Mouse (Mus musculus) heart, embryonic 11.5 days (tissue): Measurements from ENCODE around the gene Nsrp1. TPM values are rescaled to one million over a fixed set of nuclear protein-coding genes. Genes with fewer than 3 reads are reported as not detected.
A peak's percentile ranks its signal among the peaks of the same experiment; 100 is the strongest.
"Not testable (repeated sequence)": the region's sequence is repeated elsewhere in the genome, so short reads cannot be mapped to it uniquely, and the experiment has no call there.

Experiments used
- ATAC-seq: fragments of 200-750 bp; cut with Nextera tagmentation; replicated peaks from 2 replicates; pipeline ENCODE4 v1.8.0; 2017; ENCODE audit warnings: moderate library complexity; ENCODE audit not compliant: insufficient number of reproducible peaks, low FRiP score, low TSS enrichment
- H3K27ac ChIP-seq: fragments of 300-500 bp; sonication (generic); 2 replicates; pipeline ENCODE4 v1.5.1; 2014; ENCODE audit warnings: mild to moderate bottlenecking, low read depth, low read length
- H3K27me3 ChIP-seq: fragments of 300-500 bp; sonication (generic); 2 replicates; pipeline ENCODE4 v1.6.1; 2014; ENCODE audit warnings: mild to moderate bottlenecking, low read length, mixed read lengths; ENCODE audit not compliant: control insufficient read depth, insufficient read depth
- H3K36me3 ChIP-seq: fragments of 300-500 bp; sonication (generic); 2 replicates; pipeline ENCODE4 v1.6.1; 2014; ENCODE audit warnings: mild to moderate bottlenecking, low read length, moderate library complexity, mixed read lengths; ENCODE audit not compliant: control insufficient read depth, insufficient read depth
- H3K4me1 ChIP-seq: fragments of 300-500 bp; sonication (generic); 2 replicates; pipeline ENCODE4 v1.6.1; 2014; ENCODE audit warnings: low read length; ENCODE audit not compliant: control insufficient read depth, insufficient read depth
- H3K4me2 ChIP-seq: fragments of 300-500 bp; sonication (generic); 2 replicates; pipeline ENCODE4 v1.6.1; 2014; ENCODE audit warnings: mild to moderate bottlenecking, moderate library complexity
- H3K4me3 ChIP-seq: fragments of 300-500 bp; sonication (generic); 2 replicates; pipeline ENCODE4 v1.5.1; 2014; ENCODE audit warnings: low read depth, low read length
- H3K9ac ChIP-seq: fragments of 300-500 bp; sonication (generic); 2 replicates; pipeline ENCODE4 v1.6.1; 2014; ENCODE audit warnings: mild to moderate bottlenecking, low read depth, low read length, moderate library complexity
- H3K9me3 ChIP-seq: fragments of 300-500 bp; sonication (generic); replicated peaks from 2 replicates; pipeline ENCODE4 v1.6.1; 2016; ENCODE audit warnings: low read length; ENCODE audit not compliant: control insufficient read depth
- WGBS: fragments of 180-500 bp; shearing (Covaris S2); extraction: QIAGEN DNeasy Blood & Tissue Kit; methylation state at CpG from one replicate; pipeline ENCODE4 v1.1.7; 2014; ENCODE audit not compliant: insufficient replicate concordance; 5-methylcytosine and 5-hydroxymethylcytosine counted together
- polyA plus RNA-seq: library from polyadenylated mRNA; unstranded; fragments of >200 nt; fragmentation: Nextera tagmentation; extraction: Ambion mirVana; gene quantifications from 2 replicates; pipeline ENCODE4 v1.2.1, GENCODE M21; 2014

Nsrp1 gene
- polyA plus RNA-seq, 1 experiment from 2014 or later: 52.6 TPM

- H3K36me3 ChIP-seq, H3K27me3 ChIP-seq, H3K9me3 ChIP-seq, H3K4me1 ChIP-seq, ATAC-seq, H3K27ac ChIP-seq: not testable (repeated sequence)
- peak overlapping the region; percentile 94 for H3K4me3 ChIP-seq
- 68% methylated on average over 4 of the region's 4 CpGs for WGBS
- peak overlapping the region; percentile 91 for H3K4me2 ChIP-seq
- H3K9ac ChIP-seq: peak overlapping the region; percentile 92
Measured at GRCm38 (mm10) chr11:77077331-77077730, 904 bp downstream of the Nsrp1 start.

GRCm38 (mm10) chr11:77070721-77071120 is 7.5 kb downstream of the Nsrp1 start:
- H3K4me1 ChIP-seq: 0 out of 2 replicates have a peak, but pooled peaks cover 4% of the 10 kb centered on the region
- peaks cover 6% of the 10 kb centered on the region; the same call in 1 of the 2 replicates for H3K36me3 ChIP-seq
- no peak for ATAC-seq
- no peak overlapping the region for H3K9ac ChIP-seq
- no peaks in the 10 kb centered on the region for H3K9me3 ChIP-seq
- H3K4me3 ChIP-seq: no peak overlapping the region
- H3K4me2 ChIP-seq: no peak overlapping the region
- H3K27ac ChIP-seq: no peak overlapping the region
- no peaks in the 10 kb centered on the region for H3K27me3 ChIP-seq
- WGBS: 78% methylated on average over 4 of the region's 4 CpGs

GRCm38 (mm10) chr11:77068825-77069224 is 9.4 kb downstream of the Nsrp1 start:
- no peak for ATAC-seq
- peaks cover 7% of the 10 kb centered on the region; the same call in 1 of the 2 replicates for H3K4me1 ChIP-seq
- no peaks in the 10 kb centered on the region for H3K27me3 ChIP-seq
- no peaks in the 10 kb centered on the region for H3K9me3 ChIP-seq
- 0 out of 2 replicates have a peak, but pooled peaks cover 6% of the 10 kb centered on the region for H3K36me3 ChIP-seq
- no peak overlapping the region for H3K4me2 ChIP-seq
- H3K4me3 ChIP-seq: no peak overlapping the region
- no peak overlapping the region for H3K9ac ChIP-seq
- 75% methylated on average over 4 of the region's 4 CpGs for WGBS
- H3K27ac ChIP-seq: no peak overlapping the region

GRCm38 (mm10) chr11:77063406-77063805 is 14.8 kb downstream of the Nsrp1 start:
- no peaks in the 10 kb centered on the region for H3K36me3 ChIP-seq
- H3K9ac ChIP-seq: no peak overlapping the region
- H3K4me1 ChIP-seq: peaks cover 4% of the 10 kb centered on the region; the same call in 1 of the 2 replicates
- no peaks in the 10 kb centered on the region for H3K27me3 ChIP-seq
- 93% methylated on average over 2 of the region's 2 CpGs for WGBS
- H3K4me2 ChIP-seq: no peak overlapping the region
- no peak overlapping the region for H3K4me3 ChIP-seq
- ATAC-seq: no peak
- H3K27ac ChIP-seq: no peak overlapping the region
- no peaks in the 10 kb centered on the region for H3K9me3 ChIP-seq

- no peak overlapping the region for H3K4me3 ChIP-seq
- H3K27ac ChIP-seq: no peak overlapping the region
- no peak overlapping the region for H3K4me2 ChIP-seq
- no peak overlapping the region for H3K9ac ChIP-seq
- H3K36me3 ChIP-seq: no peaks in the 10 kb centered on the region
- peaks cover 4% of the 10 kb centered on the region; the same call in 1 of the 2 replicates for H3K4me1 ChIP-seq
- no peaks in the 10 kb centered on the region for H3K9me3 ChIP-seq
- WGBS: 67% methylated on average over 5 of the region's 5 CpGs
- no peaks in the 10 kb centered on the region for H3K27me3 ChIP-seq
- ATAC-seq: no peak
Measured at GRCm38 (mm10) chr11:77061951-77062350, 16.3 kb downstream of the Nsrp1 start.

- no peak overlapping the region for H3K4me2 ChIP-seq
- H3K4me1 ChIP-seq: no peaks in the 10 kb centered on the region
- peaks cover 13% of the 10 kb centered on the region; the same call in 1 of the 2 replicates for H3K36me3 ChIP-seq
- 85% methylated on average over 2 of the region's 2 CpGs for WGBS
- no peak overlapping the region for H3K9ac ChIP-seq
- H3K4me3 ChIP-seq: no peak overlapping the region
- no peak for ATAC-seq
- no peaks in the 10 kb centered on the region for H3K27me3 ChIP-seq
- no peaks in the 10 kb centered on the region for H3K9me3 ChIP-seq
- H3K27ac ChIP-seq: no peak overlapping the region
Measured at GRCm38 (mm10) chr11:77042816-77043215, 35.4 kb downstream of the Nsrp1 start.

- H3K9ac ChIP-seq: no peak overlapping the region
- no peaks in the 10 kb centered on the region for H3K27me3 ChIP-seq
- no peaks in the 10 kb centered on the region for H3K9me3 ChIP-seq
- WGBS: 75% methylated on average over 4 of the region's 4 CpGs
- no peak overlapping the region for H3K27ac ChIP-seq
- no peak overlapping the region for H3K4me2 ChIP-seq
- no peak overlapping the region for H3K4me3 ChIP-seq
- no peaks in the 10 kb centered on the region for H3K4me1 ChIP-seq
- ATAC-seq: no peak
- H3K36me3 ChIP-seq: peaks cover 11% of the 10 kb centered on the region; the same call in 1 of the 2 replicates
Measured at GRCm38 (mm10) chr11:77041891-77042290, 36.3 kb downstream of the Nsrp1 start.

- WGBS: 69% methylated on average over 14 of the region's 14 CpGs
- Histone ChIP-seq H3K4me2 (no peak overlapping the region), H3K36me3 (no peaks in the 10 kb centered on the region), H3K4me3 (no peak overlapping the region), H3K9ac (no peak overlapping the region), H3K27ac (no peak overlapping the region), H3K4me1 (no peaks in the 10 kb centered on the region), H3K9me3 (no peaks in the 10 kb centered on the region), H3K27me3 (no peaks in the 10 kb centered on the region)
- no peak for ATAC-seq
Measured at GRCm38 (mm10) chr11:77031151-77031934, 46.9 kb downstream of the Nsrp1 start.

GRCm38 (mm10) chr11:77028157-77028556 is 50.1 kb downstream of the Nsrp1 start:
- no peaks in the 10 kb centered on the region for H3K36me3 ChIP-seq
- no peak overlapping the region for H3K4me3 ChIP-seq
- H3K4me2 ChIP-seq: no peak overlapping the region
- H3K27ac ChIP-seq: no peak overlapping the region
- H3K9ac ChIP-seq: no peak overlapping the region
- H3K27me3 ChIP-seq: no peaks in the 10 kb centered on the region
- no peak for ATAC-seq
- no peaks in the 10 kb centered on the region for H3K4me1 ChIP-seq
- H3K9me3 ChIP-seq: no peaks in the 10 kb centered on the region
- WGBS: 85% methylated on average over 3 of the region's 3 CpGs
